Mouse (Mus musculus): ENCODE results near the gene Rbms3. TPM values are rescaled to one million over a fixed set of nuclear protein-coding genes. Genes with fewer than 3 reads are reported as not detected.
A peak's percentile ranks its signal among the peaks of the same experiment; 100 is the strongest.

The Rbms3 gene
- total and polyA plus RNA-seq, 3 experiments = not detected

GRCm38 (mm10) chr9:116592486-116592885 is 1037.2 kb downstream of the Rbms3 start:
- Histone ChIP-seq H3K36me3 (replicated peaks in 1 of 2; ENCODE audit: control insufficient read depth in 1 of 2, insufficient read depth in 1 of 2, low read length in 1 of 2) (no peaks in the 10 kb centered on the region), H3K27me3 (replicated peaks) (peaks cover 4% of the 10 kb centered on the region), H3K27ac (ENCODE audit: insufficient read depth, low read depth) (no peak overlapping the region), H3K4me1 (ENCODE audit: control insufficient read depth in 1 of 2, insufficient read depth in 2 of 2) (no peaks in the 10 kb centered on the region), H3K4me2 (ENCODE audit: insufficient read depth, low read depth, poor library complexity, severe bottlenecking) (no peak overlapping the region), H3K4me3 (replicated peaks in 1 of 3; ENCODE audit: low read depth in 2 of 3, low read length in 2 of 3, poor library complexity in 1 of 3) (no peak overlapping the region), H3K9me3 (replicated peaks; ENCODE audit: low read length) (peaks cover 17% of the 10 kb centered on the region), H3K79me2 (replicated peaks; ENCODE audit: control insufficient read depth, extremely low read depth, insufficient read depth, poor library complexity, severe bottlenecking) (no peaks in the 10 kb centered on the region), H3K9ac (ENCODE audit: insufficient read depth, low read depth) (no peak overlapping the region)
- no peak for DNase-seq (ENCODE audit: extremely low read depth)
- in situ Hi-C loops (cut with MboI; ENCODE audit: low pct_ligation_motif_present, low pct_unique_long_range_greater_than_20kb, low sequenced_read_pairs) = no loop called here
- dilution Hi-C loops (cut with MboI; ENCODE audit: extremely low pct_ligation_motif_present, extremely low pct_unique_long_range_greater_than_20kb, low sequenced_read_pairs) = no loop called here
- TF ChIP-seq TCF12 (IDR thresholded peaks at IDR 0.05; ENCODE audit: low read depth, low read length) = no peak

GRCm38 (mm10) chr9:116591071-116591470 is 1038.6 kb downstream of the Rbms3 start:
- Histone ChIP-seq H3K4me1 (ENCODE audit: control insufficient read depth in 1 of 2, insufficient read depth in 2 of 2) (no peaks in the 10 kb centered on the region), H3K4me2 (ENCODE audit: insufficient read depth, low read depth, poor library complexity, severe bottlenecking) (no peak overlapping the region), H3K27ac (ENCODE audit: insufficient read depth, low read depth) (no peak overlapping the region), H3K9me3 (replicated peaks; ENCODE audit: low read length) (peaks cover 17% of the 10 kb centered on the region), H3K9ac (ENCODE audit: insufficient read depth, low read depth) (no peak overlapping the region), H3K27me3 (replicated peaks) (peaks cover 3% of the 10 kb centered on the region), H3K36me3 (replicated peaks in 1 of 2; ENCODE audit: control insufficient read depth in 1 of 2, insufficient read depth in 1 of 2, low read length in 1 of 2) (no peaks in the 10 kb centered on the region), H3K4me3 (replicated peaks in 1 of 3; ENCODE audit: low read depth in 2 of 3, low read length in 2 of 3, poor library complexity in 1 of 3) (no peak overlapping the region), H3K79me2 (replicated peaks; ENCODE audit: control insufficient read depth, extremely low read depth, insufficient read depth, poor library complexity, severe bottlenecking) (no peaks in the 10 kb centered on the region)
- TF ChIP-seq SMC3 (IDR thresholded peaks at IDR 0.05; ENCODE audit: low read depth, low read length) (no peak), JUND (conservative IDR thresholded peaks at IDR 0.05; ENCODE audit: low read depth, low read length) (no peak), POLR2A (IDR thresholded peaks at IDR 0.05; ENCODE audit: low read depth, low read length) (no peak), CHD1 (IDR thresholded peaks at IDR 0.05; ENCODE audit: low read depth, low read length) (no peak), CHD2 (IDR thresholded peaks at IDR 0.05; ENCODE audit: low read length) (no peak), MAFK (IDR thresholded peaks at IDR 0.05; ENCODE audit: insufficient replicate concordance, low read length) (no peak), PAX5 (IDR thresholded peaks at IDR 0.05; ENCODE audit: low read length) (no peak), MAZ (IDR thresholded peaks at IDR 0.05; ENCODE audit: low read depth, low read length) (no peak), ZNF384 (IDR thresholded peaks at IDR 0.05; ENCODE audit: low read depth, low read length) (no peak), CTCF (conservative IDR thresholded peaks at IDR 0.05 in 1 of 2, IDR thresholded peaks at IDR 0.05 in 1 of 2; ENCODE audit: low read depth in 2 of 2, low read length in 2 of 2) (no peak), GABPA (IDR thresholded peaks at IDR 0.05; ENCODE audit: insufficient replicate concordance, low read depth, low read length) (no peak), MAX (IDR thresholded peaks at IDR 0.05; ENCODE audit: low read length) (no peak), USF1 (IDR thresholded peaks at IDR 0.05; ENCODE audit: low read depth, low read length) (no peak), ZC3H11A (IDR thresholded peaks at IDR 0.05; ENCODE audit: low read depth, low read length) (no peak)
- no peak for DNase-seq (ENCODE audit: extremely low read depth)
- in situ Hi-C loops (cut with MboI; ENCODE audit: low pct_ligation_motif_present, low pct_unique_long_range_greater_than_20kb, low sequenced_read_pairs) (no loop called here), dilution Hi-C loops (cut with MboI; ENCODE audit: extremely low pct_ligation_motif_present, extremely low pct_unique_long_range_greater_than_20kb, low sequenced_read_pairs) (no loop called here)

GRCm38 (mm10) chr9:116569680-116570079 is 1060.0 kb downstream of the Rbms3 start:
- Histone ChIP-seq H3K27ac (ENCODE audit: insufficient read depth, low read depth) (no peak overlapping the region), H3K79me2 (replicated peaks; ENCODE audit: control insufficient read depth, extremely low read depth, insufficient read depth, poor library complexity, severe bottlenecking) (no peaks in the 10 kb centered on the region), H3K36me3 (replicated peaks in 1 of 2; ENCODE audit: control insufficient read depth in 1 of 2, insufficient read depth in 1 of 2, low read length in 1 of 2) (no peaks in the 10 kb centered on the region), H3K4me1 (ENCODE audit: control insufficient read depth in 1 of 2, insufficient read depth in 2 of 2) (no peaks in the 10 kb centered on the region; a peak in 1 of 4 replicates), H3K27me3 (replicated peaks) (peaks cover 22% of the 10 kb centered on the region), H3K4me3 (replicated peaks in 1 of 3; ENCODE audit: low read depth in 2 of 3, low read length in 2 of 3, poor library complexity in 1 of 3) (no peak overlapping the region), H3K9me3 (replicated peaks; ENCODE audit: low read length) (no peaks in the 10 kb centered on the region), H3K4me2 (ENCODE audit: insufficient read depth, low read depth, poor library complexity, severe bottlenecking) (no peak overlapping the region), H3K9ac (ENCODE audit: insufficient read depth, low read depth) (no peak overlapping the region)
- in situ Hi-C loops (cut with MboI; ENCODE audit: low pct_ligation_motif_present, low pct_unique_long_range_greater_than_20kb, low sequenced_read_pairs) = no loop called here
- DNase-seq (ENCODE audit: extremely low read depth) = no peak
- dilution Hi-C loops (cut with MboI; ENCODE audit: extremely low pct_ligation_motif_present, extremely low pct_unique_long_range_greater_than_20kb, low sequenced_read_pairs) = no loop called here
- TF ChIP-seq JUND (conservative IDR thresholded peaks at IDR 0.05; ENCODE audit: low read depth, low read length) (no peak), POLR2A (IDR thresholded peaks at IDR 0.05; ENCODE audit: low read depth, low read length) (no peak), ELF1 (IDR thresholded peaks at IDR 0.05; ENCODE audit: low read depth, low read length) (no peak), ZNF384 (IDR thresholded peaks at IDR 0.05; ENCODE audit: low read depth, low read length) (peak; percentile 74), PAX5 (IDR thresholded peaks at IDR 0.05; ENCODE audit: low read length) (no peak), USF1 (IDR thresholded peaks at IDR 0.05; ENCODE audit: low read depth, low read length) (no peak)
